Mouse (Mus musculus) stomach, embryonic 14.5 days (tissue): ENCODE measurements around the gene Efhd1. TPM values are rescaled to one million over a fixed set of nuclear protein-coding genes. Genes with fewer than 3 reads are reported as not detected.
A peak's percentile ranks its signal among the peaks of the same experiment; 100 is the strongest.

Experiments
- ATAC-seq: fragments of 200-750 bp; cut with Nextera tagmentation; 2 replicates; pipeline ENCODE4 v1.8.0; 2017; ENCODE audit warnings: low read depth, moderate TSS enrichment; ENCODE audit not compliant: insufficient number of reproducible peaks, insufficient read depth, low FRiP score
- H3K27ac ChIP-seq: fragments of 300-500 bp; sonication (generic); 2 replicates; pipeline ENCODE4 v1.5.1; 2014; ENCODE audit warnings: mild to moderate bottlenecking, low read length, moderate library complexity, mixed read lengths
- H3K27me3 ChIP-seq: fragments of 300-500 bp; sonication (generic); 2 replicates; pipeline ENCODE4 v1.6.1; 2014; ENCODE audit warnings: low read length, control low read depth, mixed read lengths; ENCODE audit not compliant: control insufficient read depth, insufficient read depth
- H3K36me3 ChIP-seq: fragments of 300-500 bp; sonication (generic); 2 replicates; pipeline ENCODE4 v1.6.1; 2014; ENCODE audit warnings: mild to moderate bottlenecking, control low read depth, low read length, moderate library complexity, mixed read lengths; ENCODE audit not compliant: control insufficient read depth, insufficient read depth
- H3K4me1 ChIP-seq: fragments of 300-500 bp; sonication (generic); 2 replicates; pipeline ENCODE4 v1.6.1; 2014; ENCODE audit warnings: low read length, control low read depth, mixed read lengths; ENCODE audit not compliant: control insufficient read depth, insufficient read depth
- H3K4me2 ChIP-seq: fragments of 300-500 bp; sonication (generic); replicated peaks from 2 replicates; pipeline ENCODE4 v1.6.1; 2014; ENCODE audit warnings: low read depth, low read length, control low read depth
- H3K4me3 ChIP-seq: fragments of 300-500 bp; sonication (generic); 2 replicates; pipeline ENCODE4 v1.5.1; 2014; ENCODE audit warnings: low read depth, low read length, control low read depth
- H3K9ac ChIP-seq: fragments of 300-500 bp; sonication (generic); replicated peaks from 2 replicates; pipeline ENCODE4 v1.6.1; 2014; ENCODE audit warnings: low read depth, mild to moderate bottlenecking, control low read depth, low read length, moderate library complexity, mixed read lengths
- H3K9me3 ChIP-seq: fragments of 300-500 bp; sonication (generic); 2 replicates; pipeline ENCODE4 v1.6.1; 2016; ENCODE audit warnings: low read depth, low read length, control low read depth; ENCODE audit not compliant: control insufficient read depth
- WGBS: fragments of 180-500 bp; shearing (Covaris S2); extraction: QIAGEN DNeasy Blood & Tissue Kit; methylation state at CpG from one replicate; pipeline ENCODE4 v1.1.7; 2014; 5-methylcytosine and 5-hydroxymethylcytosine counted together
- polyA plus RNA-seq: library from polyadenylated mRNA; unstranded; fragments of >200 nt; fragmentation: Nextera tagmentation; extraction: Ambion mirVana; gene quantifications from 2 replicates; pipeline ENCODE4 v1.2.1, GENCODE M21; 2014

The Efhd1 gene
- polyA plus RNA-seq, 1 experiment from 2014 or later = 0.14 TPM

DNA sequence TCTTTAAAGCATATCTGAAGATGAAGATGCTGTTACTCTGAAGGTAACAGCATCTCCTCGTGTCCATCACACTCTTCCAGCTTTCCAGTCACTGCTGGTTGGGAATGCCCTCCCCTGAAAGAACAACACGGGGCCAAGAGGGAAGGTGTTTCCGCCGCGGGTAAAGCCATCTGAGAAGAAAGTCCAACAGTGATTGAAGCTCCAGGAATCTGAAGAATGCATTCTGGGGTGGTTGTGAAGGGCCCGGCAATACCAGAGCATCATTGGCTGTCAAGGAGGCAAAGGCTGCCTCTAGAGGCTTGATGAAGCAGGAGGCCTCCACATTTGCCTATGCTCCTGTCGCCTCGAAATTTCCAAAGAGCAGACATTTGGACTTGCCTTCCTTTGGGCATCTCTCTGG, 25.1 kb upstream of the Efhd1 start:
- Histone ChIP-seq H3K9ac (no peak overlapping the region), H3K4me1 (no peaks in the 10 kb centered on the region), H3K36me3 (peaks cover 27% of the 10 kb centered on the region), H3K4me2 (no peak overlapping the region), H3K4me3 (no peak overlapping the region), H3K9me3 (no peaks in the 10 kb centered on the region), H3K27ac (no peak overlapping the region), H3K27me3 (no peaks in the 10 kb centered on the region)
- ATAC-seq = no peak
- WGBS = 59% methylated on average over 8 of the region's 8 CpGs

DNA sequence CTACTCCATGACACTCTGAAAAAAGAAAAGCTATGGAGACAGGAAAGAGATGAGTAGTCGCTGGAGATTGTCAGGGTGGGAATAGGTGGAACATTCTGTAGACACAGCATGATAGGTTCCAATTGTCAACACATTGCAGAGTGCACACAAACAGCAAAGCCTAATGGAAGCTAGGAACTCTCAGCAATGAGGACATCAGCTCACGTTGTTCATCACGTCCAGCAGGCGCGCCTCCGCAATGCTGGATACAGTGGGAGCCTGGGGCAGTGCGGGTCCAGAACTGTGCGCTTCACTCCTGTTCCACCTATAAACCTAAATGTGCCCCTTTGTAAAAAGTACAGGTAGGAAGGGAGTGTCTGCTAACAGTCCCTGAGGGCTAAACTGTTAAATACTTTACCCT, 21.1 kb upstream of the Efhd1 start:
- WGBS = 86% methylated on average over 8 of the region's 8 CpGs
- H3K4me1 ChIP-seq = no peaks in the 10 kb centered on the region
- H3K4me3 ChIP-seq = no peak overlapping the region
- no peaks in the 10 kb centered on the region for H3K27me3 ChIP-seq
- no peaks in the 10 kb centered on the region for H3K9me3 ChIP-seq
- no peak overlapping the region for H3K4me2 ChIP-seq
- H3K36me3 ChIP-seq = peaks cover 7% of the 10 kb centered on the region
- no peak overlapping the region for H3K27ac ChIP-seq
- H3K9ac ChIP-seq = no peak overlapping the region
- ATAC-seq = no peak

DNA sequence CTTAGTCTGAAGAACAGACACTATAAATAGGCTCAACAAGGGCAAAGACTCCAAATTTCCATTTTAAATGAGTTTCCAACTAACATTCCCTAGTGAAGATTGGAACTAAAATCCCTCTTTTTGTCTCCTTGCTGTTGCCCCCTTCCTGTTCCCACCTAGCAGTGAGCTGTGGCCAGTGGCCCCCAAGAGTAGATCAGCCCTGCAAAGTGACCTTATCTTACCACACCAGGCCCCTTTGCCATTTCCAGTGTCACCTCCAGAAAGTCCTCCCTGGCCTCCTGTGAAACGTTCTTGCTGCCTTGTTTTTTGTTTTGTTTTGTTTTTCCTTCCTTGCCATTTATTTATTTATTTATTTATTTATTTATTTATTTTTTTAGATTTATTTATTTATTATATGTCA, 18.7 kb upstream of the Efhd1 start:
- no peaks in the 10 kb centered on the region for H3K4me1 ChIP-seq
- WGBS = 32% methylated on average over 1 of the region's 1 CpGs
- H3K27me3 ChIP-seq = no peaks in the 10 kb centered on the region
- H3K4me3 ChIP-seq = no peak overlapping the region
- no peak for ATAC-seq
- H3K27ac ChIP-seq = no peak overlapping the region
- H3K9me3 ChIP-seq = no peaks in the 10 kb centered on the region
- H3K4me2 ChIP-seq = no peak overlapping the region
- H3K36me3 ChIP-seq = no peaks in the 10 kb centered on the region
- H3K9ac ChIP-seq = no peak overlapping the region

DNA sequence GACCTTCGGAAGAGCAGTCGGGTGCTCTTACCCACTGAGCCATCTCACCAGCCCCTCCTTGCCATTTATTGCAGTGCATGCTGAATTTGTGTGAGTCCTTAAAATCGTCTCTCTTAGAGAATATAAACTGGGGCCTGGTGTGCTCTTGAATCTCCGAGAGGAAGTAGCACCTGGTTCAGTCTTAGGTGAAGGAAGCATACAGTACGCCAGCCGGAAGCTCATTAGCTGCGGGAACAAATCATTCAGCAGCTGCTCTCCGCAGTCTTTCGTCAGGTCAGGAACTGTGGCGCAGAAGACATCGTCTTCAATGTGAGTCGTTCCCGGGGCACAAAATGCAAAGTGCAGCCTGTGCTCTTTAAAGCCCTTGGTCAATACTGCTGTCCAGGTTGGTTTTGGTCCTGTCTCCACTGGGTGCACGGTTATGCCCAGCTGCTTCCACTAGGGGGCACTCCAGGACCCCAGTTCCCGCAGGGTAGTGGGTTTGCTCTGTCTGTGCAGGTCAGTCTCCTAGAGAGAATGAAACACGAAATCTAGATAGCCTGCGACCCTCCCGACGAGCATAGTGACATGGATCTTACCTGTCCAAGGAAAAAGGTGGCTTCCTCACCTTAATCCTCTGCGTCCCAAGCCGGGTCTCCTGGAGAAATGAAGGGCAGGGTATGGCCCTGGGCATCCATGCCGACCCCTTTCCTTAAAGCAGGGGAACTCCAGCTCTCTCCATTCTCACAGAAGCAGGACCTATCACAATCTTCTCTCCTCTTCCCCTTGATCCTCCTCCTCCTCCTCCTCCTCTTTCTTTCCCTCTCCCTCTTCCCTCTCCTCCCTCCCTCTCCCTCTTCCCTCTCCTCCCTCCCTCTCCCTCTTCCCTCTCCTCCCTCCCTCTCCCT, 18.0 kb upstream of the Efhd1 start:
- Histone ChIP-seq H3K27me3 (no peaks in the 10 kb centered on the region), H3K27ac (no peak overlapping the region), H3K4me1 (no peaks in the 10 kb centered on the region), H3K9ac (no peak overlapping the region), H3K9me3 (no peaks in the 10 kb centered on the region), H3K36me3 (no peaks in the 10 kb centered on the region), H3K4me2 (no peak overlapping the region), H3K4me3 (peak overlapping the region; percentile 8; the same call in 1 of the 2 replicates)
- ATAC-seq = peak; percentile 80
- 25% methylated on average over 22 of the region's 22 CpGs for WGBS

DNA sequence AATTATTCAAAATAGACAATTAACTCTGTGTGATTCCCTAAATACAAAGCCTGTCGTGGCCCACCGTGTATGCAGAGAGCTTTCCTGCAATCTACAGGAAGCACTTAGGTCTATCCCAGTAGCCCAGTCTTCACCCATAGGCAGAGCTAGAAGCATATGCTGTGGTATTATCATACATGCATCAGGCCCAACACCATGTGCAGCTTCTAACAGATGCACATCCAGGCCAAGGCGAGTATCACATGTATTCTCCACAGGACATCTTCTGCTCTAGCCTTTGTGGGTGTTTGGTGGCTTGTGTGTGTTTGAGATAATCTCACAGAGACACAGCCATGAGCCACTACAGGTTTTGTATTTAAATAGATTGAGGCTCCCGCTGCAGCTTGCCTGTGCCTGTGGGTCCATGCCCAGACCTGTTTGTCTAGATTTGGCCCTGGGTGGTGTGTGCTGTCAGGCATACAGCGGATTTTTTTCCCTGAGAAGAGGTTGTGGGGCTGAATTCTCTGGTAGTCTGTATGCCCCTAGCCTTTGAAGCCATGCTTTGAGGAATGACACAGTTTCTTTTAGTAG, 12.0 kb upstream of the Efhd1 start:
- WGBS = 57% methylated on average over 5 of the region's 5 CpGs
- H3K4me3 ChIP-seq = no peak overlapping the region
- H3K36me3 ChIP-seq = no peaks in the 10 kb centered on the region
- no peak overlapping the region for H3K9ac ChIP-seq
- H3K27me3 ChIP-seq = no peaks in the 10 kb centered on the region
- no peaks in the 10 kb centered on the region for H3K4me1 ChIP-seq
- no peak overlapping the region for H3K27ac ChIP-seq
- H3K9me3 ChIP-seq = no peaks in the 10 kb centered on the region
- H3K4me2 ChIP-seq = no peak overlapping the region
- no peak for ATAC-seq

DNA sequence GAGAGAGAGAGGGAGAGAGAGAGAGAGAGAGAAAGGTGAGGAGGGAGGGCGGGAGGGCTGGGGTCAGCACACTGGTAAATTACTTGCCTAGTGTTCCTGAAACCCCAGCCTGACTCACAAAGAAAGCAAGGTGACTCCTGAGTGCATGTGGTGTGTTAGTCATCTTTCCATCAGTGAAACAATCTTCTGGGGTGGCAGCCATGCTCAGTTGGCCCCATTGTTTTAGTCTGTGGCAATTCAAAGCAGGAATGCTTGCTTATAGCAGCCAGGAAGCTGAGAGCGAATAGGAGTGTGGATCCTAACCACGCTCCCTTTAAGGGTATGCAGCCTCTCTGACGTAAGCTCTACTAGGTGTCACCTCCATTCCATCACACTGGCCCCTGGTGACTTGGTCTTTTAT, 9.0 kb upstream of the Efhd1 start:
- Histone ChIP-seq H3K4me2 (no peak overlapping the region), H3K36me3 (no peaks in the 10 kb centered on the region), H3K27ac (no peak overlapping the region), H3K9me3 (no peaks in the 10 kb centered on the region), H3K4me3 (no peak overlapping the region), H3K27me3 (0 out of 2 replicates have a peak, but pooled peaks cover 3% of the 10 kb centered on the region), H3K4me1 (no peaks in the 10 kb centered on the region), H3K9ac (no peak overlapping the region)
- ATAC-seq = no peak
- WGBS = 53% methylated on average over 4 of the region's 4 CpGs

DNA sequence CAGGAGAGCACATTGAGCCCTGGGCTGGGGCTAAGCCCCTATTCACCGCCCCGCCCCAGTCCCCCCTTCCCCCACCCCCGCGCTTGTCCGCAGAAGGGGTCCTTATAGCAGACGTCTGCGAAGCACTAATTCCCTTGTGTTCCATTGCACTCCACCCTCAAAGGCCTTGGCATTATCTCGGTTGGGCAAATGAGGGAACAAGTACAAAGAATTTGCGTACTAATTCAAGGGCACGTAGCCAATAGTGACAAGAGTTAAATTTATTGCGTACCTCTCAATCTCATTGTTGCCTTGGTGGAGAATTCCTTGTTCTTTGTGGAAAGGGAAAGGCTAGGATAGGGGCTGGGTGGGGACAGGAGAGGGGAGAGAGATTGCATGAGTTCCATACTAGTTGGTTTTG, 6.5 kb upstream of the Efhd1 start:
- Histone ChIP-seq H3K4me3 (no peak overlapping the region), H3K27me3 (peaks cover 12% of the 10 kb centered on the region; the same call in 1 of the 2 replicates), H3K27ac (no peak overlapping the region), H3K4me1 (no peaks in the 10 kb centered on the region), H3K4me2 (no peak overlapping the region), H3K9ac (no peak overlapping the region), H3K9me3 (no peaks in the 10 kb centered on the region), H3K36me3 (no peaks in the 10 kb centered on the region)
- no peak for ATAC-seq
- WGBS = 15% methylated on average over 11 of the region's 11 CpGs

DNA sequence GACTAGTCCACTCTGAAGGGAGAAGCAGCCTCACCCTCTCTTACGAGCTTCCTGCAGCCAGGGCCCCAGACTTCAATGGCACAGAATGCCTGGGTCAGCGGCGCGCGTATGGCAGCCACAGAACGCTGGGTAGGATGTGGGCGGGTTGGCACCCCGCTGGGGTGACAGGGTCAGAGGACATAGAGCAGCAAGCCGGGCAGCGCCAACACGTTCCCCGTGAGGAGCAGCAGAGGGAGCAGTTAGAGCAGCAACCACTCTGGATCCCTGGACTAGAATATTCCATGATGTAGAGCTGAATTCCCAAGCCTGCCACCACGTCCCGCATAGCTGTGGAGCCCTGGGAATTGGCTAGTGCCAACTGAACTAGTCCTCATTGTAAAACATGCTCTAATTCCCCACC, 5.7 kb upstream of the Efhd1 start:
- H3K36me3 ChIP-seq = no peaks in the 10 kb centered on the region
- H3K9ac ChIP-seq = no peak overlapping the region
- no peak for ATAC-seq
- H3K27me3 ChIP-seq = peaks cover 12% of the 10 kb centered on the region; the same call in 1 of the 2 replicates
- 10% methylated on average over 14 of the region's 14 CpGs for WGBS
- no peak overlapping the region for H3K4me2 ChIP-seq
- no peak overlapping the region for H3K4me3 ChIP-seq
- no peaks in the 10 kb centered on the region for H3K9me3 ChIP-seq
- no peak overlapping the region for H3K27ac ChIP-seq
- H3K4me1 ChIP-seq = no peaks in the 10 kb centered on the region
